Mouse (Mus musculus) stomach, postnatal 0 days (tissue): ENCODE measurements at regions not wholly inside any gene's neighbourhood (a gene's known extent, or its start where the extent isn't known, plus 50 kb on each side); places are given as distances from the start of the nearest gene placed in this dataset.
"Not testable (repeated sequence)": the region's sequence is repeated elsewhere in the genome, so short reads cannot be mapped to it uniquely, and the experiment has no call there.

Experiments used
- ATAC-seq: fragments of 200-750 bp; cut with Nextera tagmentation; 2 replicates; pipeline ENCODE4 v1.8.0; 2017; ENCODE audit not compliant: low FRiP score, low TSS enrichment
- DNase-seq: peaks from one replicate; pipeline ENCODE4 v3.0.0-alpha.2; 2016; ENCODE audit warnings: low spot score
- H3K27ac ChIP-seq: fragments of 300-500 bp; sonication (generic); replicated peaks from 2 replicates; pipeline ENCODE4 v1.5.1; 2014; ENCODE audit warnings: mild to moderate bottlenecking, control low read depth
- H3K27me3 ChIP-seq: fragments of 300-500 bp; sonication (generic); 2 replicates; pipeline ENCODE4 v1.6.1; 2014; ENCODE audit warnings: low read length; ENCODE audit not compliant: control insufficient read depth, insufficient read depth
- H3K36me3 ChIP-seq: fragments of 300-500 bp; sonication (generic); 2 replicates; pipeline ENCODE4 v1.6.1; 2014; ENCODE audit warnings: low read length, mixed read lengths; ENCODE audit not compliant: control insufficient read depth, insufficient read depth
- H3K4me1 ChIP-seq: fragments of 300-500 bp; sonication (generic); replicated peaks from 2 replicates; pipeline ENCODE4 v1.6.1; 2014; ENCODE audit warnings: antibody characterized with exemption; ENCODE audit not compliant: control insufficient read depth, insufficient read depth
- H3K4me2 ChIP-seq: fragments of 300-500 bp; sonication (generic); replicated peaks from 2 replicates; pipeline ENCODE4 v1.6.1; 2014; ENCODE audit warnings: low read depth, mild to moderate bottlenecking, control low read depth, moderate library complexity
- H3K4me3 ChIP-seq: fragments of 300-500 bp; sonication (generic); 2 replicates; pipeline ENCODE4 v1.5.1; 2014; ENCODE audit warnings: low read depth, low read length, control low read depth
- H3K9ac ChIP-seq: fragments of 300-500 bp; sonication (generic); 2 replicates; pipeline ENCODE4 v1.6.1; 2014; ENCODE audit warnings: mild to moderate bottlenecking, low read length, control low read depth, mixed read lengths
- H3K9me3 ChIP-seq: fragments of 300-500 bp; sonication (generic); 2 replicates; pipeline ENCODE4 v1.6.1; 2016; ENCODE audit warnings: low read length; ENCODE audit not compliant: control insufficient read depth
- CTCF ChIP-seq: IDR thresholded peaks from 2 replicates; pipeline ENCODE4 v1.5.1; 2016; ENCODE audit warnings: antibody characterized with exemption, low read depth, mild to moderate bottlenecking, moderate library complexity
- EP300 ChIP-seq: optimal IDR thresholded peaks from 2 replicates; pipeline ENCODE3; 2016; ENCODE audit warnings: antibody characterized with exemption
- WGBS: fragments of 180-500 bp; shearing (Covaris S2); extraction: QIAGEN DNeasy Blood & Tissue Kit; methylation state at CpG from one replicate; pipeline ENCODE4 v1.1.7; 2014; 5-methylcytosine and 5-hydroxymethylcytosine counted together

GRCm38 (mm10) chr1:185933623-185934022 lies 183.5 kb downstream of the Lyplal1 start:
- H3K36me3 ChIP-seq, result no peaks in the 10 kb centered on the region
- no peak overlapping the region for H3K4me2 ChIP-seq
- no peaks in the 10 kb centered on the region for H3K27me3 ChIP-seq
- no peaks in the 10 kb centered on the region for H3K4me1 ChIP-seq
- H3K9me3 ChIP-seq, result no peaks in the 10 kb centered on the region
- TF ChIP-seq EP300 (no peak), CTCF (no peak)
- ATAC-seq (no peak), DNase-seq (no peak)
- WGBS, result 79% methylated on average over 3 of the region's 3 CpGs
- no peak overlapping the region for H3K4me3 ChIP-seq
- H3K27ac ChIP-seq, result no peak overlapping the region
- H3K9ac ChIP-seq, result no peak overlapping the region

- no peak overlapping the region for H3K27ac ChIP-seq
- no peak for ATAC-seq
- H3K9me3 ChIP-seq, result no peaks in the 10 kb centered on the region
- H3K36me3 ChIP-seq, result no peaks in the 10 kb centered on the region
- no peak for DNase-seq
- no peak overlapping the region for H3K4me2 ChIP-seq
- no peaks in the 10 kb centered on the region for H3K27me3 ChIP-seq
- H3K9ac ChIP-seq, result no peak overlapping the region
- no peaks in the 10 kb centered on the region for H3K4me1 ChIP-seq
- no peak for TF ChIP-seq EP300
- H3K4me3 ChIP-seq, result no peak overlapping the region
Observed at GRCm38 (mm10) chr1:185937026-185937425, 180.1 kb downstream of the Lyplal1 start.

- DNase-seq, result no peak
- H3K27me3 ChIP-seq, result no peaks in the 10 kb centered on the region
- 61% methylated on average over 3 of the region's 3 CpGs for WGBS
- ATAC-seq, result no peak
- no peak for TF ChIP-seq EP300
- TF ChIP-seq CTCF, result no peak
- no peak overlapping the region for H3K4me2 ChIP-seq
- no peaks in the 10 kb centered on the region for H3K36me3 ChIP-seq
- no peak overlapping the region for H3K9ac ChIP-seq
- H3K4me3 ChIP-seq, result no peak overlapping the region
- H3K27ac ChIP-seq, result no peak overlapping the region
- no peaks in the 10 kb centered on the region for H3K9me3 ChIP-seq
- H3K4me1 ChIP-seq, result no peaks in the 10 kb centered on the region
Observed at GRCm38 (mm10) chr1:185939914-185940313, 177.2 kb downstream of the Lyplal1 start.

- no peaks in the 10 kb centered on the region for H3K36me3 ChIP-seq
- DNase-seq (no peak), ATAC-seq (no peak)
- H3K27ac ChIP-seq, result no peak overlapping the region
- no peaks in the 10 kb centered on the region for H3K4me1 ChIP-seq
- no peak overlapping the region for H3K4me2 ChIP-seq
- TF ChIP-seq CTCF (no peak), EP300 (no peak)
- H3K4me3 ChIP-seq, result no peak overlapping the region
- H3K9ac ChIP-seq, result no peak overlapping the region
- no peaks in the 10 kb centered on the region for H3K27me3 ChIP-seq
- 44% methylated on average over 1 of the region's 1 CpGs for WGBS
- H3K9me3 ChIP-seq, result no peaks in the 10 kb centered on the region
Observed at GRCm38 (mm10) chr1:185940511-185940910, 176.6 kb downstream of the Lyplal1 start.

- Histone ChIP-seq H3K27ac (no peak overlapping the region), H3K27me3 (no peaks in the 10 kb centered on the region), H3K9me3 (no peaks in the 10 kb centered on the region), H3K4me1 (no peaks in the 10 kb centered on the region), H3K4me3 (no peak overlapping the region), H3K9ac (no peak overlapping the region), H3K36me3 (no peaks in the 10 kb centered on the region), H3K4me2 (no peak overlapping the region)
- TF ChIP-seq EP300, result no peak
- WGBS, result 72% methylated on average over 1 of the region's 1 CpGs
- ATAC-seq (no peak), DNase-seq (no peak)
Observed at GRCm38 (mm10) chr1:185951163-185951562, 165.9 kb downstream of the Lyplal1 start.

- DNase-seq, H3K4me1 ChIP-seq, H3K4me3 ChIP-seq, H3K27me3 ChIP-seq, H3K36me3 ChIP-seq, H3K9ac ChIP-seq, H3K9me3 ChIP-seq, H3K27ac ChIP-seq, H3K4me2 ChIP-seq, ATAC-seq: not testable (repeated sequence)
- 63% methylated on average over 1 of the region's 1 CpGs for WGBS
Observed at GRCm38 (mm10) chr1:185955821-185956220, 161.3 kb downstream of the Lyplal1 start.

GRCm38 (mm10) chr1:185957557-185957956 lies 159.6 kb downstream of the Lyplal1 start:
- no peak for DNase-seq
- WGBS, result 88% methylated on average over 3 of the region's 3 CpGs
- Histone ChIP-seq H3K4me2 (no peak overlapping the region), H3K36me3 (no peaks in the 10 kb centered on the region), H3K9me3 (no peaks in the 10 kb centered on the region), H3K27ac (no peak overlapping the region), H3K9ac (no peak overlapping the region), H3K4me3 (no peak overlapping the region), H3K4me1 (no peaks in the 10 kb centered on the region), H3K27me3 (no peaks in the 10 kb centered on the region)
- ATAC-seq, result no peak
- TF ChIP-seq EP300, result no peak
- no peak for TF ChIP-seq CTCF
